Mouse (Mus musculus) bone marrow macrophage, adult 2 months (primary cell): ENCODE results near the gene Ntf5. TPM values are rescaled to one million over a fixed set of nuclear protein-coding genes. Genes with fewer than 3 reads are reported as not detected.

Experiments used
- H3K27ac ChIP-seq: 2 replicates; pipeline ENCODE4 v1.5.1; 2012; ENCODE audit warnings: low read depth, low read length; ENCODE audit not compliant: insufficient read depth
- H3K4me1 ChIP-seq: 2 replicates; pipeline ENCODE4 v1.6.1; 2012; ENCODE audit warnings: low read length; ENCODE audit not compliant: control insufficient read depth, insufficient read depth
- H3K4me3 ChIP-seq: 2 replicates; pipeline ENCODE4 v1.5.1; 2012; ENCODE audit warnings: mild to moderate bottlenecking, low read length, moderate library complexity; ENCODE audit not compliant: insufficient read depth
- CTCF ChIP-seq: IDR thresholded peaks from 2 replicates; pipeline ENCODE4 v1.5.1; 2012; ENCODE audit warnings: low read depth, mild to moderate bottlenecking, low read length, moderate library complexity
- POLR2A ChIP-seq: IDR thresholded peaks from 2 replicates; pipeline ENCODE4 v1.6.1; 2012; ENCODE audit warnings: mild to moderate bottlenecking, low read depth, low read length, borderline replicate concordance
- polyA plus RNA-seq: library from polyadenylated mRNA; stranded (reverse); fragments of >200 nt; gene quantifications from 2 replicates; pipeline ENCODE4 v1.2.4, GENCODE M21; 2012; ENCODE audit not compliant: missing spikeins, insufficient read depth, insufficient read length

Ntf5 gene
- polyA plus RNA-seq, 1 experiment, result not detected

GRCm38 (mm10) chr7:45403532-45404261, 9.8 kb upstream of the Ntf5 start:
- TF ChIP-seq POLR2A (no peak), CTCF (peak; percentile 49; the same call in 1 of the 2 replicates)
- no peak overlapping the region for H3K4me3 ChIP-seq
- no peak overlapping the region for H3K27ac ChIP-seq
- H3K4me1 ChIP-seq, result peaks cover 4% of the 10 kb centered on the region; the same call in 1 of the 2 replicates

- Histone ChIP-seq H3K27ac (no peak within 1 kb of the TSS), H3K4me3 (peak within 1 kb of the TSS; percentile 51), H3K4me1 (peaks cover 4% of the 10 kb centered on the region; the same call in 1 of the 2 replicates)
- no peak for TF ChIP-seq POLR2A
- TF ChIP-seq CTCF, result peak; percentile 92
These were observed 8.1 kb upstream of the Ntf5 start, which contains the start of gene Kcna7 for GRCm38 (mm10) chr7:45405091-45406075. Gene Kcna7 (plus strand): TSS chr7:45405653.

- peak overlapping the region; percentile 51 for H3K4me3 ChIP-seq
- peaks cover 4% of the 10 kb centered on the region; the same call in 1 of the 2 replicates for H3K4me1 ChIP-seq
- H3K27ac ChIP-seq, result no peak overlapping the region
- no peak for TF ChIP-seq POLR2A
- TF ChIP-seq CTCF, result no peak
These were observed 7.0 kb upstream of the Ntf5 start for GRCm38 (mm10) chr7:45406157-45407156.

GRCm38 (mm10) chr7:45407836-45408235, 5.7 kb upstream of the Ntf5 start:
- Histone ChIP-seq H3K4me3 (no peak overlapping the region), H3K27ac (no peak overlapping the region), H3K4me1 (peaks cover 4% of the 10 kb centered on the region; the same call in 1 of the 2 replicates)
- TF ChIP-seq CTCF (no peak), POLR2A (no peak)

- H3K27ac ChIP-seq, result no peak overlapping the region
- peaks cover 4% of the 10 kb centered on the region; the same call in 1 of the 2 replicates for H3K4me1 ChIP-seq
- no peak overlapping the region for H3K4me3 ChIP-seq
- TF ChIP-seq POLR2A, result no peak
- no peak for TF ChIP-seq CTCF
These were observed 5.1 kb upstream of the Ntf5 start for GRCm38 (mm10) chr7:45408351-45408750.

- H3K4me1 ChIP-seq, result peaks cover 4% of the 10 kb centered on the region; the same call in 1 of the 2 replicates
- no peak overlapping the region for H3K4me3 ChIP-seq
- no peak for TF ChIP-seq CTCF
- TF ChIP-seq POLR2A, result no peak
- no peak overlapping the region for H3K27ac ChIP-seq
These were observed 4.5 kb upstream of the Ntf5 start for GRCm38 (mm10) chr7:45408949-45409348.

- TF ChIP-seq POLR2A (no peak), CTCF (no peak)
These were observed 3.9 kb upstream of the Ntf5 start for GRCm38 (mm10) chr7:45409497-45410163.

GRCm38 (mm10) chr7:45412421-45412820, 1.1 kb upstream of the Ntf5 start:
- TF ChIP-seq CTCF (no peak), POLR2A (no peak)
- no peak overlapping the region for H3K27ac ChIP-seq
- no peaks in the 10 kb centered on the region for H3K4me1 ChIP-seq
- H3K4me3 ChIP-seq, result no peak overlapping the region

More at GRCm38 (mm10) chr7:45409497-45410163, 3.9 kb upstream of the Ntf5 start:
- no peak overlapping the region for H3K4me3 ChIP-seq
- no peak overlapping the region for H3K27ac ChIP-seq
- H3K4me1 ChIP-seq, result peaks cover 4% of the 10 kb centered on the region; the same call in 1 of the 2 replicates
